Mouse (Mus musculus) embryonic facial prominence, embryonic 12.5 days (tissue): ENCODE results near the gene Tes3-ps. TPM values are rescaled to one million over a fixed set of nuclear protein-coding genes. Genes with fewer than 3 reads are reported as not detected.

Experiments used
- ATAC-seq: fragments of 200-750 bp; cut with Nextera tagmentation; 2 replicates; pipeline ENCODE4 v1.8.0; 2017; ENCODE audit not compliant: insufficient number of reproducible peaks, insufficient read depth, low FRiP score, low TSS enrichment
- H3K27ac ChIP-seq: fragments of 300-500 bp; sonication (generic); 2 replicates; pipeline ENCODE4 v1.5.1; 2016; ENCODE audit warnings: mild to moderate bottlenecking
- H3K27me3 ChIP-seq: fragments of 300-500 bp; sonication (generic); 2 replicates; pipeline ENCODE4 v1.6.1; 2016; ENCODE audit warnings: mild to moderate bottlenecking, moderate library complexity
- H3K36me3 ChIP-seq: fragments of 300-500 bp; sonication (generic); 2 replicates; pipeline ENCODE4 v1.6.1; 2016; ENCODE audit warnings: mild to moderate bottlenecking
- H3K4me1 ChIP-seq: fragments of 300-500 bp; sonication (generic); 2 replicates; pipeline ENCODE4 v1.6.1; 2016
- H3K4me2 ChIP-seq: fragments of 300-500 bp; sonication (generic); replicated peaks from 2 replicates; pipeline ENCODE4 v1.6.1; 2016; ENCODE audit warnings: mild to moderate bottlenecking, moderate library complexity
- H3K4me3 ChIP-seq: fragments of 300-500 bp; sonication (generic); 2 replicates; pipeline ENCODE4 v1.5.1; 2016; ENCODE audit warnings: mild to moderate bottlenecking
- H3K9ac ChIP-seq: fragments of 300-500 bp; sonication (generic); 2 replicates; pipeline ENCODE4 v1.6.1; 2016; ENCODE audit warnings: mild to moderate bottlenecking, moderate library complexity
- H3K9me3 ChIP-seq: fragments of 300-500 bp; sonication (generic); 2 replicates; pipeline ENCODE4 v1.6.1; 2016; ENCODE audit warnings: mild to moderate bottlenecking, moderate library complexity
- WGBS: fragments of 180-500 bp; shearing (Covaris S2); methylation state at CpG from one replicate; pipeline ENCODE4 v1.1.7; 2016; 5-methylcytosine and 5-hydroxymethylcytosine counted together
- polyA plus RNA-seq: library from polyadenylated mRNA; unstranded; fragments of >200 nt; fragmentation: Nextera tagmentation; extraction: Ambion mirVana; gene quantifications from 2 replicates; pipeline ENCODE4 v1.2.1, GENCODE M21; 2016

The Tes3-ps gene
- polyA plus RNA-seq: 1.3 and 1.4 TPM in 2 replicates

DNA sequence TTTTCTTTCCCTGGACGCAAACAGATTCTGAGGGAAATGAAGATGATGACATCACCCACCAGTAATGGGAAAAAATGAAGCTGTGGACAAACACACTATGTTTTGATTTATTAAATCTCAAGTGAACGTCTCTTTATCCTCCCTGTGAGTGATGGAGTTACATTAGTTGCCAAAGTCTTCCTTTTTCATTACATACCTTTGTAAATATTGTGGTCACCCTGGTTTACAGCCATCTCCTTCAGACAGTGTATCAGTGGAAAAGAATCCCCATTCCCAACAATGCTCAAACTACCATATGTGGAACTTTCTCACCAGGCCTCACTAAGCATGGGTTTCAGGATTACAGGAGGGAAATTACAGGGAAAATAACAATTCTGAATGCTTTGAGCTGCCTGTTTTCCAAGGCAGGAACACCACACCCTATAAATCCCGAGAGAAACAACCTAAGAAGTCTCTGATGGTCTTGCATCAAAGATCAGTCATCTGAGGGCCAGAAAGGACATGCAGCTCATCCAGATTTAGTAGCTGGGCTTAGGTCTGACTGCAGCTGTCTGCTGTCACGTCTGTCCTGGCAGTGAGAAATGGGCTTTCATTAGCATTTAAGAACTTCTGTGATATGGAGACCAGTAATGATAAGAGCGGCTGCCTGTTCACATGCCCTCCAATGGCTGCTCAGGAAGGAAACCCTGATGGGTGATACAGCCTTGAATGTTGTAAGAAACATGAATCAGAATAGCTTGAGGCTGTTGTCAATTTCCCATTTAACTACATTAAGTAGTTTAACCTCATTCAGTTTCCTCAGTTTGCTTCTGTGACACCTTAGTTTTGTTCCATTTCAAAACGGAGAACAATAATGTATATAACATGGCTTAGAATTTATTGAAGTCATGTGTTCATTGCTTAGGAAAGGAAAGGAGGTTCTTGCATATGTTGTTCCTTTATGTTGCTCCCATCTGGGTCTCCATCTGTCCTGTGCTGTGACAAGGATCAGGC is at the start of gene Tes3-ps:
TSS of gene Tes3-ps (plus strand) at position 943 of the 993 bp plus-strand sequence.
- Histone ChIP-seq H3K9me3 (no peaks in the 10 kb centered on the region), H3K36me3 (no peaks in the 10 kb centered on the region), H3K27me3 (no peaks in the 10 kb centered on the region), H3K4me1 (no peaks in the 10 kb centered on the region), H3K9ac (no peak within 1 kb of the TSS), H3K4me3 (no peak within 1 kb of the TSS), H3K27ac (no peak within 1 kb of the TSS), H3K4me2 (no peak within 1 kb of the TSS)
- ATAC-seq: no peak
- 73% methylated on average over 6 of the region's 6 CpGs for WGBS

GRCm38 (mm10) chr13:49444451-49444850 is 48.7 kb upstream of the Tes3-ps start:
- no peak for ATAC-seq
- peaks cover 46% of the 10 kb centered on the region for H3K36me3 ChIP-seq

GRCm38 (mm10) chr13:49449318-49449749 is 43.8 kb upstream of the Tes3-ps start:
- Histone ChIP-seq H3K9me3 (no peaks in the 10 kb centered on the region), H3K9ac (no peak overlapping the region), H3K4me3 (no peak overlapping the region), H3K27ac (no peak overlapping the region), H3K36me3 (peaks cover 52% of the 10 kb centered on the region), H3K4me1 (no peaks in the 10 kb centered on the region), H3K27me3 (no peaks in the 10 kb centered on the region), H3K4me2 (no peak overlapping the region)
- 40% methylated on average over 5 of the region's 5 CpGs for WGBS
- peak; percentile 68 for ATAC-seq

More at GRCm38 (mm10) chr13:49444451-49444850, 48.7 kb upstream of the Tes3-ps start:
- WGBS: 93% methylated on average over 6 of the region's 6 CpGs
- H3K9ac ChIP-seq: no peak overlapping the region
- H3K4me3 ChIP-seq: no peak overlapping the region
- H3K9me3 ChIP-seq: no peaks in the 10 kb centered on the region
- no peaks in the 10 kb centered on the region for H3K4me1 ChIP-seq
- no peaks in the 10 kb centered on the region for H3K27me3 ChIP-seq
- no peak overlapping the region for H3K27ac ChIP-seq
- H3K4me2 ChIP-seq: no peak overlapping the region

- Histone ChIP-seq H3K4me1 (no peaks in the 10 kb centered on the region), H3K4me2 (no peak overlapping the region), H3K27ac (no peak overlapping the region), H3K9ac (no peak overlapping the region), H3K27me3 (no peaks in the 10 kb centered on the region), H3K9me3 (no peaks in the 10 kb centered on the region), H3K36me3 (peaks cover 12% of the 10 kb centered on the region; the same call in 1 of the 2 replicates), H3K4me3 (no peak overlapping the region)
- 83% methylated on average over 4 of the region's 4 CpGs for WGBS
- no peak for ATAC-seq
Measured at GRCm38 (mm10) chr13:49460276-49460675, 32.8 kb upstream of the Tes3-ps start.

DNA sequence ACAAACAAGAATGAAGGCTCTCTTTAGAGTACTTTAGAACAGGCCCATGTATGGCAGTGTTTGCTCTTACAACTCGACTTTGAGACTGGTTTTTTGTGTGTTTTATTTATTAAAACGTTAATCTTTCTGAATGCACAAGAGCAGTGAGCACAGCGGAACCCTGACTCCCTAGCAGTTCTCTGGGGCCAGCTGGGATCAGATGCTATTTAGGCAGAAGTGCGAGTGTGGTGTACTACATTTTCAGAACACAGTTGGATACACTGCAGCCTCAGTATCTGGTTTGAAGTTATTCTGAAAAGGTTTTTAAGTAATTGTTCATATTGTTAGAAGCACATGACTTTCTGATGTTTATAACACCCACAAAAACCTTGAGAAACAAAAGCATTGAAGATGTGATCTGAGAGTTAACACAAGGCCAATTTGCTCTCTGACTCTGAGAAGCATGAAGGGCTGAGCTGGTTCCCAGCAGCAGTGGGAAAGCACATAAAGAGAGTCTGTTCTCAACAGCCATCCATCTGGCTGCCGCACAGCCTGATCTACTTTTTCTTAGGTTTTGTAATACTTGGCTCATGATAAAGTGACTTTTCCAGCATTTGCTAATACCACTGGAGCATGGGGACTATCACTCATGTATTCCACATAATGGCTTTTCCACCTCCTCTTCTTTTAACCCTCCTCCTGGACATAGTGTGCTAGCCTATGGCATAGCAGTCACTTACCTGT is 32.3 kb upstream of the Tes3-ps start:
- WGBS: 84% methylated on average over 5 of the region's 5 CpGs
- peaks cover 2% of the 10 kb centered on the region; the same call in 1 of the 2 replicates for H3K4me1 ChIP-seq
- no peak overlapping the region for H3K9ac ChIP-seq
- no peak for ATAC-seq
- H3K4me2 ChIP-seq: no peak overlapping the region
- H3K27me3 ChIP-seq: no peaks in the 10 kb centered on the region
- H3K27ac ChIP-seq: no peak overlapping the region
- H3K9me3 ChIP-seq: no peaks in the 10 kb centered on the region
- no peak overlapping the region for H3K4me3 ChIP-seq
- H3K36me3 ChIP-seq: peaks cover 12% of the 10 kb centered on the region; the same call in 1 of the 2 replicates

GRCm38 (mm10) chr13:49461458-49462132 is 31.5 kb upstream of the Tes3-ps start:
- Histone ChIP-seq H3K9me3 (no peaks in the 10 kb centered on the region), H3K36me3 (peaks cover 12% of the 10 kb centered on the region; the same call in 1 of the 2 replicates), H3K27me3 (no peaks in the 10 kb centered on the region), H3K4me2 (no peak overlapping the region), H3K4me3 (no peak overlapping the region), H3K27ac (no peak overlapping the region), H3K4me1 (peaks cover 8% of the 10 kb centered on the region; the same call in 1 of the 2 replicates), H3K9ac (no peak overlapping the region)
- no peak for ATAC-seq
- WGBS: 85% methylated on average over 15 of the region's 15 CpGs

- no peak overlapping the region for H3K9ac ChIP-seq
- no peak for ATAC-seq
- WGBS: 91% methylated on average over 2 of the region's 2 CpGs
- H3K27ac ChIP-seq: no peak overlapping the region
- H3K27me3 ChIP-seq: no peaks in the 10 kb centered on the region
- H3K4me2 ChIP-seq: no peak overlapping the region
- H3K4me3 ChIP-seq: no peak overlapping the region
- peaks cover 12% of the 10 kb centered on the region; the same call in 1 of the 2 replicates for H3K36me3 ChIP-seq
- no peaks in the 10 kb centered on the region for H3K9me3 ChIP-seq
- H3K4me1 ChIP-seq: peaks cover 21% of the 10 kb centered on the region
Measured at GRCm38 (mm10) chr13:49462921-49463320, 30.2 kb upstream of the Tes3-ps start.

GRCm38 (mm10) chr13:49465875-49466274 is 27.2 kb upstream of the Tes3-ps start:
- H3K27me3 ChIP-seq: no peaks in the 10 kb centered on the region
- no peak overlapping the region for H3K4me2 ChIP-seq
- H3K9ac ChIP-seq: no peak overlapping the region
- peaks cover 6% of the 10 kb centered on the region; the same call in 1 of the 2 replicates for H3K36me3 ChIP-seq
- H3K9me3 ChIP-seq: no peaks in the 10 kb centered on the region
- peak overlapping the region; percentile 88 for H3K27ac ChIP-seq
- no peak for ATAC-seq
- peaks cover 22% of the 10 kb centered on the region for H3K4me1 ChIP-seq
- WGBS: 89% methylated on average over 4 of the region's 4 CpGs
- no peak overlapping the region for H3K4me3 ChIP-seq

DNA sequence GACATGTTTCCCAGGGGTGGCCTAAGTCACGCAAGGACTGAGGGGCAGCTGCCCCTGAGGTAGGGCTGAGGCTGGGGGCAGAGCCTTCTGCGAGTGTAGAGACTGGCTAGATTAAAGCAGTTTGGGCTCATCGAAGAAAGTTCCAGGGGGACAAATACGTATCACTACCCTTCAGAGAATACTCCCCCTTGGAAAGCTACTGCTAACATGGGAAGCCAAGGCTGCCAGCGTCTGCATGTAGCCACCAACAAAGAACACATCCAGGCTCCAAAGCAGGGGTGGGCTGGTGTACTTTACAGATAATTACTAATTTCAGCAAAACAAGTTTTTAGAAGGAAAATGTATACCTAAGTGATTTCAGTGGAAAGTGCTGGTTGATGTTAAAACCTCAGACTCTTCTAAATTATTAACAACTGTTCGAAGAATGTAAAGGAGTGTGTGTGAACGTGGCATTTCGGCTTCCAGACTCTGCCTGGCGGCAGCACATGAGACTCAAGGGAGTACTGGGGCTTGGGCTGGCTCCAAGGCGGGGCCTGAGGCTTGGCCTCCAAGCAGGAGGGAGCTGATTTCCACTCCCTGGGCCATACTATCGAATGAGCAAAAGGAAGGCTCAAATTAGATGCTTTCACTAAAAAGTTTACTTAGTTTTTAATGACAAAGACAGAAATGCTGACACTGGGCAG is 26.6 kb upstream of the Tes3-ps start:
- H3K9me3 ChIP-seq: no peaks in the 10 kb centered on the region
- H3K4me2 ChIP-seq: no peak overlapping the region
- peak overlapping the region; percentile 88 for H3K27ac ChIP-seq
- peak; percentile 67; the same call in 1 of the 2 replicates for ATAC-seq
- H3K4me1 ChIP-seq: peaks cover 24% of the 10 kb centered on the region
- H3K36me3 ChIP-seq: peaks cover 3% of the 10 kb centered on the region; the same call in 1 of the 2 replicates
- H3K4me3 ChIP-seq: no peak overlapping the region
- no peak overlapping the region for H3K9ac ChIP-seq
- no peaks in the 10 kb centered on the region for H3K27me3 ChIP-seq
- WGBS: 36% methylated on average over 11 of the region's 11 CpGs

GRCm38 (mm10) chr13:49467585-49467984 is 25.5 kb upstream of the Tes3-ps start:
- 0 out of 2 replicates have a peak, but pooled peaks cover under 1% of the 10 kb centered on the region for H3K36me3 ChIP-seq
- 48% methylated on average over 2 of the region's 2 CpGs for WGBS
- peak overlapping the region; percentile 88; the same call in 1 of the 2 replicates for H3K27ac ChIP-seq
- no peak overlapping the region for H3K4me2 ChIP-seq
- H3K9ac ChIP-seq: no peak overlapping the region
- no peak for ATAC-seq
- no peaks in the 10 kb centered on the region for H3K27me3 ChIP-seq
- no peaks in the 10 kb centered on the region for H3K9me3 ChIP-seq
- H3K4me1 ChIP-seq: peaks cover 25% of the 10 kb centered on the region
- H3K4me3 ChIP-seq: no peak overlapping the region
